Mouse (Mus musculus): ENCODE measurements around the gene Slc38a8.

DNA sequence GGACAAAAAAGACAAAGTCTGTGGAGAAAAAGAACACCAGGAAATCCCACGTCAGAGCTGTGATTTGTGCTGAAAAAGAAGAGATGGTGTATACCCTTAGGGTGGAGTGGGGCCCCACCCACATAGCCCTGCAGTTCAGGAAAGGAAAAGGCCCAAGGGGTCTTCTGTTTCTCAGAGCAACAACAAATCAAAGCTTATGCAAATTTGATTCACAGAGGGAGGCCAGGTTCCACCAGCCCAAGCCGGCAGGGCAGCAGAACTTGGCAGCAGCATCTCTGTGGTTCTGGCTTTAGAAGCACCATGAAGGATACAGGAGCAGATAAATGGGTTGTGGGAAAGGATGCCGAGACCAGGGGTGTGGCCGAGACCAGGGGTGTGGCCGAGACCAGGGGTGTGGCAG lies 22.8 kb downstream of the Slc38a8 start:
- no peak for TF ChIP-seq CTCF (IDR thresholded peaks at IDR 0.05; ENCODE audit: low read depth, low read length)
- TF ChIP-seq TAL1 (conservative IDR thresholded peaks at IDR 0.05; ENCODE audit: low read depth, low read length): no peak
- TF ChIP-seq GATA1 (IDR thresholded peaks at IDR 0.05; ENCODE audit: borderline replicate concordance, low read length): no peak
- no peak for TF ChIP-seq POLR2AphosphoS5 (IDR thresholded peaks at IDR 0.05; ENCODE audit: insufficient replicate concordance, low read depth, low read length)
- no peak for TF ChIP-seq GATA2 (IDR thresholded peaks at IDR 0.05; ENCODE audit: borderline replicate concordance, low read depth, low read length)

Measured in G1E (cell line).